Mouse (Mus musculus) embryonic stem cell, embryonic (primary cell): ENCODE measurements around the gene Znrf3.

Experiments used
- CTCF ChIA-PET, 4 experiments: fragments of 300-600 bp in 2 of 4; fragments of 350-600 bp in 2 of 4; sonication (Branson Sonifier 250); formaldehyde crosslinking; loops; one replicate each; lab custom pipeline; 2022; ENCODE audit warnings: inconsistent platforms in 2 of 4; lab: Charles Lee
- POLR2A ChIA-PET, 4 experiments: fragments of 300-600 bp in 2 of 4; fragments of 350-600 bp in 2 of 4; sonication (Branson Sonifier 250); formaldehyde crosslinking; loops; one replicate each; lab custom pipeline; 2022; ENCODE audit warnings: antibody characterized with exemption in 4 of 4, inconsistent platforms in 1 of 4; lab: Charles Lee

Znrf3 gene

GRCm38 (mm10) chr11:5424185-5424584 lies 20.5 kb downstream of the Znrf3 start:
- ChIA-PET CTCF (no interaction called here), POLR2A (interaction anchor here in 1 of 4 experiments (8.8 to 19.2 kb wide), 3 partner anchors 12 to 18 kb away, joined by 65 to 173 read pairs (median 103); no protein-coding TSS in a partner anchor)

GRCm38 (mm10) chr11:5423000-5423399 lies 21.6 kb downstream of the Znrf3 start:
- ChIA-PET CTCF (interaction anchor here in 2 of 4 experiments (0.7 to 1.5 kb wide), 2 partner anchors 11 to 450 kb away, joined by 4 read pairs; no protein-coding TSS in a partner anchor), POLR2A (interaction anchor here in 2 of 4 experiments (1.0 to 19.2 kb wide), 6 partner anchors 11 to 65 kb away, joined by 3 to 173 read pairs (median 38); no protein-coding TSS in a partner anchor)

- ChIA-PET POLR2A (interaction anchor here in 3 of 4 experiments (0.6 to 19.2 kb wide), 11 partner anchors 9 to 97 kb away, joined by 3 to 173 read pairs (median 4); no protein-coding TSS in a partner anchor), CTCF (interaction anchor here in 1 of 4 experiments (1.5 kb wide), 1 partner anchor 11 kb away, joined by 4 read pairs; no protein-coding TSS in a partner anchor)
Measured at GRCm38 (mm10) chr11:5422252-5422636, 22.4 kb downstream of the Znrf3 start.

- ChIA-PET POLR2A (interaction anchor here in 3 of 4 experiments (0.6 to 19.2 kb wide), 15 partner anchors 9 to 108 kb away, joined by 3 to 173 read pairs (median 3); no protein-coding TSS in a partner anchor), CTCF (interaction anchor here in 2 of 4 experiments (0.6 to 1.5 kb wide), 3 partner anchors 9 to 34 kb away, joined by 4 read pairs; no protein-coding TSS in a partner anchor)
Measured at GRCm38 (mm10) chr11:5421506-5422251, 23.0 kb downstream of the Znrf3 start.

- CTCF ChIA-PET: no interaction called here
- POLR2A ChIA-PET: interaction anchor here in 2 of 4 experiments (0.8 to 19.2 kb wide), 10 partner anchors 8 to 317 kb away, joined by 3 to 173 read pairs (median 6); partner anchors contain the start of genes Ewsr1 (in 1 of the 2) and Rhbdd3 (in 1 of the 2)
Measured at GRCm38 (mm10) chr11:5415617-5416338, 28.9 kb downstream of the Znrf3 start.

GRCm38 (mm10) chr11:5414856-5415616 lies 29.6 kb downstream of the Znrf3 start:
- ChIA-PET POLR2A (interaction anchor here in 2 of 4 experiments (0.8 to 19.2 kb wide), 11 partner anchors 8 to 316 kb away, joined by 3 to 173 read pairs (median 6); partner anchors contain the start of genes Ewsr1 (in 1 of the 2) and Rhbdd3 (in 1 of the 2)), CTCF (interaction anchor here in 1 of 4 experiments (1.1 kb wide), 1 partner anchor 355 kb away, joined by 3 read pairs; no protein-coding TSS in a partner anchor)

- ChIA-PET CTCF (interaction anchor here in 3 of 4 experiments (1.0 to 1.7 kb wide), 7 partner anchors 9 to 474 kb away, joined by 3 to 4 read pairs (median 3); no protein-coding TSS in a partner anchor), POLR2A (interaction anchor here in 3 of 4 experiments (0.7 to 19.2 kb wide), 22 partner anchors 9 to 314 kb away, joined by 3 to 173 read pairs (median 10); partner anchors contain the start of genes Ewsr1 (in 1 of the 3) and Rhbdd3 (in 1 of the 3))
Measured at GRCm38 (mm10) chr11:5412644-5413190, 31.9 kb downstream of the Znrf3 start.

- ChIA-PET CTCF (interaction anchor here (0.6 to 1.7 kb wide), 13 partner anchors 10 to 251 kb away, joined by 3 to 8 read pairs (median 3); no protein-coding TSS in a partner anchor), POLR2A (interaction anchor here in 3 of 4 experiments (0.5 to 19.2 kb wide), 43 partner anchors 7 to 350 kb away, joined by 3 to 173 read pairs (median 4); partner anchors contain the start of genes Ewsr1 (in 1 of the 3) and Rhbdd3 (in 1 of the 3))
Measured at GRCm38 (mm10) chr11:5411577-5411976, 33.1 kb downstream of the Znrf3 start.

- POLR2A ChIA-PET: interaction anchor here in 2 of 4 experiments (0.7 to 2.1 kb wide), 9 partner anchors 9 to 39 kb away, joined by 3 to 11 read pairs (median 6); no protein-coding TSS in a partner anchor
- CTCF ChIA-PET: interaction anchor here in 2 of 4 experiments (0.9 to 1.2 kb wide), 2 partner anchors 223 kb away, joined by 3 read pairs; no protein-coding TSS in a partner anchor
Measured at GRCm38 (mm10) chr11:5404180-5404579, 40.5 kb downstream of the Znrf3 start.

GRCm38 (mm10) chr11:5402127-5402733 lies 42.4 kb downstream of the Znrf3 start:
- ChIA-PET POLR2A (interaction anchor here in 2 of 4 experiments (1.0 to 3.9 kb wide), 9 partner anchors 7 to 302 kb away, joined by 3 to 19 read pairs (median 4); no protein-coding TSS in a partner anchor), CTCF (interaction anchor here in 2 of 4 experiments (0.6 to 1.3 kb wide), 3 partner anchors 10 to 571 kb away, joined by 4 to 9 read pairs (median 4); no protein-coding TSS in a partner anchor)

- ChIA-PET CTCF (interaction anchor here in 3 of 4 experiments (0.6 to 0.9 kb wide), 4 partner anchors 53 to 125 kb away, joined by 3 to 5 read pairs (median 3); no protein-coding TSS in a partner anchor), POLR2A (interaction anchor here (0.5 to 3.2 kb wide), 26 partner anchors 9 to 555 kb away, joined by 3 to 22 read pairs (median 4); partner anchors contain the start of gene Kremen1 (in 1 of the 4))
Measured at GRCm38 (mm10) chr11:5398301-5399053, 46.2 kb downstream of the Znrf3 start.

- CTCF ChIA-PET: interaction anchor here in 1 of 4 experiments (0.7 kb wide), 1 partner anchor 276 kb away, joined by 3 read pairs; no protein-coding TSS in a partner anchor
- POLR2A ChIA-PET: interaction anchor here in 3 of 4 experiments (0.6 to 5.2 kb wide), 15 partner anchors 9 to 223 kb away, joined by 3 to 55 read pairs (median 4); partner anchors contain the start of gene Kremen1 (in 1 of the 3)
Measured at GRCm38 (mm10) chr11:5390969-5391831, 53.4 kb downstream of the Znrf3 start.

GRCm38 (mm10) chr11:5382652-5383051 lies 62.0 kb downstream of the Znrf3 start:
- POLR2A ChIA-PET: interaction anchor here in 1 of 4 experiments (0.7 to 0.9 kb wide), 2 partner anchors 10 to 17 kb away, joined by 3 read pairs; no protein-coding TSS in a partner anchor
- CTCF ChIA-PET: no interaction called here

- ChIA-PET POLR2A (interaction anchor here in 2 of 4 experiments (0.6 to 3.1 kb wide), 5 partner anchors 9 to 62 kb away, joined by 3 to 12 read pairs (median 5); no protein-coding TSS in a partner anchor), CTCF (interaction anchor here in 1 of 4 experiments (0.5 kb wide), 1 partner anchor 1118 kb away, joined by 3 read pairs; no protein-coding TSS in a partner anchor)
Measured at GRCm38 (mm10) chr11:5381226-5381625, 63.4 kb downstream of the Znrf3 start.
